Mouse (Mus musculus): ENCODE measurements around the gene Rgp1.
A peak's percentile ranks its signal among the peaks of the same experiment; 100 is the strongest.
"Not testable (repeated sequence)": the region's sequence is repeated elsewhere in the genome, so short reads cannot be mapped to it uniquely, and the experiment has no call there.

Rgp1 gene

DNA sequence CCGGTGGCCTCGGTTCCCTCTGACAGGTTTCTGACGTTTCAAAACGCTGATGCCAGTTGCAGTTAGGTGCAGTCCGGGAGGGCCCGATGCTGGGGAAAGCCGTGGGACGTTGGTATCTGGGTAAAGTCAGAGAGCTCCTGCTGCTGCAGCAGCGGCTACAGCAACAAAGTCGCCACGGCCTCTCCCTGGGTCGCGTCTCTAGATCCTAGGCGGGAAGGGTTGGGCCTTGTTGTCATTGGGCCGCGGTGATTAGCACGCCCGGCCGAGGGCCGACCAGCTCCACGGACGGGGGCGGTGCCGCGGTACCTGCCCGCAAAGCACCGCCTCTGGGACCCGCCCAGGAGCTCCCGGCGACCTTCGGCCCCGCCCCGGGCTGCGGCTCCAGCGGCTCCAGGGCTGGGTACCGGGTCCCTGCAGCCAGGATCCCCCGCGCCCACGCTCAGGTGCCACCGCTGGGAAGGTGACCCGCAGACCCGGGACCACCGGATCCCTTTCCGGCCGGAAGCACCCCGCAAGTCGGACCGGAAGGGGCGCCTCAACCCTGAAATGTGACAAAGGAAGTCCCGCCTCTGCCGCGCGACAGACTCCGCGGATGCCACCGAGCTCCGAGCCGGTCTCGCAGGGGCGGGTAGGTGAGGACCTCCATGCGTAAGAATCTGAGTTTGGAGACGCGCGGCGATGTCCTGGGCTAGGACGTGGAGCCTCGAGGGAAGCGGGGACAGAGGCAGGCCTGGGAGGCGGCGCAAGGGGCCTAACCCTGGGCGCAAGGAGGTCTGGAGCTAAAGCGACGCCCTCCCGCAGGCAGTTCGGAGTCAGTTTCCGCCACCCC, at the start of gene Rgp1, which contains the start of gene Gba2:
Gene Rgp1 (plus strand): TSS at position 340 of the 829 bp plus-strand sequence.
Gene Gba2 (minus strand): TSS at position 498 of the 829 bp plus-strand sequence.
- DNase-seq (ENCODE audit: low spot score) = peak; percentile 77

DNA sequence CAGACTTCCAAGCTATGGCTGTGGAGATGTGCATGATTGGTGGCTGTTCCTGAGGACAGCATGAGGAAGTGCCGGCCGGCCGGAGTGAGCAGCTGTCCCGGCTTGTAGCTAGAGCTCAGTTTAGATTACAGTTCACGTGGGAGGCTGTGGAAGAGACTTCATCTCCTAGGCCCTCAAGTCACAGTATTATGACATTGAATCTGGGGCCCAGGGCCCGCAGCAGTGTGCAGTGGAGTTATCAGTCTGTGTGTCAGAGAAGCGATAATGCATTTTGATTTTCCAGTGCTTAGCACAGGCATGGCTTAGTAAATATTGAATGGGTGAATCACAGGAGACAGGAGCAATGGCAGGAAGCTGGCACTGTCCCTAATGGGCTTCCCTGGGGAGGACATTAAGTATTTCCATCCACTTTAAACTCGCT, 48.4 kb upstream of the Rgp1 start:
- DNase-seq (ENCODE audit: low spot score) = no peak

DNA sequence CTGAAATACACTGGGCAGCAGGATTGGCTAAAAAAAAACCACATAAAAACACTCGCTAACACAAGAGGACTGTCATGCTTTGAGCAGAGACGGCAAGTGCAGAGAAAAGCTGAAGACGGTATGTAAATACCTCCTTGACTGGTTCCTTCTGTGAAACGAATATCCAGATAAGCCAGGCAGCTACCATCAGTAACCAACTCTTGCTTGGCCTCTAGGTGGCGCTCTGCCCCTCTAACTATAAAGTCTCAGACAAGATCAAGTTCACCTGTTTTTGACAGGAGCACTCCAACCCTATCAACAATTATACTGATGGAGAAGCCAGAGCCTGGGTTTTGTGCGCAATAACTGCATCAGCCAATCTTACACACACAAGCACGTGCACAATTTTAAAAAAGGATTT, 47.9 kb upstream of the Rgp1 start:
- peak; percentile 69 for DNase-seq (ENCODE audit: low spot score)

DNA sequence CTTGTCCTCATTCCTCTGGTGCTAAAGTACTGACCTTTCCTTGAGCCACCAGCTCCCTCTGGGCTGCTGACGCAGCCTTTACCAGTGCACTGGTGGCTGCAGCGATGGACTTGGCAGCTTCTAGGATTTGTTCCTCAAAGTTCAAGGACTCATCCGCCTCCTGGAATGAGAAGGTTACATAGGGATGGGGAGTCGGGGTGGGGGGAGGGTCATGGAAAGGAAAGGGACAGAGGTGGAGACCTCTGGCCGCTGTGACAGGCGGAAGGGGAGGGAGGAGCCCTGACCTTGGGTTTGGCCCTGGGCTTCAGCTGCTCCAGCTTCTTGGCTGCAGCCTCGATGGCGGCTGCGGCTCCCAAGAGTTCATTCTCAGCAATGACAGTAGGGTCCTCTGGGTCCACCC, 45.2 kb upstream of the Rgp1 start:
- DNase-seq (ENCODE audit: low spot score) = no peak

DNA sequence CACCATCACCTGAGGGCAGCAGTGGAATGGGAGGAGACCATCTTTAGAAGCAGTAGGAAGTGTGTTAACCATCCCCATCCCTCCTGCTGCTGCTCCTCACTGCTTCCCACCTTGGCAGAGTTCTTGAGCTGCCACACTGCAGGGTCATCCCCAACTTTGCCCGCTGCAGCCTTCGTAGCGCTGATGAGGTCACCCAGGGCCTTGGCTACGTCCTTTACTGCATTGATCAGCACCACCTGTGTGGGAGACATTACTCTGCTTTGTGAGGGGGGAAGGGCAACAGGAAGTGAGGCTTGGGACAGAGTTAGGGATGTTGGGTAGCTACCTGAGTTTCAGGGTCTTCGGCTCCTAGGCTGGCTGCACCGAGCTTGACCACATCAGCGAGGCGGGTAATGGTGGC, 42.9 kb upstream of the Rgp1 start:
- no peak for DNase-seq (ENCODE audit: low spot score)

DNA sequence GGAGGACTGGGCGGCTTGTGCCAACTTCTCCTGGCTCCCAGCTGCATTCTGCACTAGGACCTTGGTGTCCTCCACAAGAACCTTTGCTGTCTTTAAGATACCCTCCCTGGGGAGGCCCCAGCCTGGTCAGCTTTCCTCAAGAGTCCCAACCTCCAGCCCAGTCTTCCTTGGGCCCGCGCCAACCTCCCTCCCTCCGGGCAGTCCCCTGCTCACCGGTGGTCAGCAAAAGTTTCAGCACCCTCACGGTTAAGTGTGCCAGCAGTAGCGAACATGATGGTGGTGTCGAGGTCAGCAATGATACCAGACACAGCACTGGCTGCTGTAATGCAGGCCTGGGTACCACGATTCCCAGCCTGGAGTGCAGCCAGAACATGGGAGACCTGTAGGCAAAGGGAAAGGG, 42.5 kb upstream of the Rgp1 start:
- no peak for DNase-seq (ENCODE audit: low spot score)

DNA sequence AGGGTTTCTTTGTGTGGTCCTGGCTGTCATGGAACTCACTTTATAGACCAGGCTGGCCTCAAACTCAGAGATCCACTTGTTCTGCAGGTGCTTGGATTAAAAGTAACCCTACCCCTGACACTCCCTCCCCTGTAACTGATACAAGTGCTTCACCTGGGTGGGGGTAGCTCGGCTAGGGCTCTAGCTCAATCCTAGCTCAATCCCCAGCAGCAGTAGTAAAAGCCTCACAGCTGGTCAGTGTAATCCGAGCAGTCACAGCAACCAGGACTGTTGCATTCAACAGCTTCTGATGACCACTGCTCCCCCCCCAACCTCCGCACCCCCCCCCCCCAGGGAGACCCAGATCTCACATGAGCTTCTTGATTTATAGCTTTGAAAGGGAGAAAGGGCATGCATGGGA, 36.5 kb upstream of the Rgp1 start:
- DNase-seq (ENCODE audit: low spot score) = no peak

DNA sequence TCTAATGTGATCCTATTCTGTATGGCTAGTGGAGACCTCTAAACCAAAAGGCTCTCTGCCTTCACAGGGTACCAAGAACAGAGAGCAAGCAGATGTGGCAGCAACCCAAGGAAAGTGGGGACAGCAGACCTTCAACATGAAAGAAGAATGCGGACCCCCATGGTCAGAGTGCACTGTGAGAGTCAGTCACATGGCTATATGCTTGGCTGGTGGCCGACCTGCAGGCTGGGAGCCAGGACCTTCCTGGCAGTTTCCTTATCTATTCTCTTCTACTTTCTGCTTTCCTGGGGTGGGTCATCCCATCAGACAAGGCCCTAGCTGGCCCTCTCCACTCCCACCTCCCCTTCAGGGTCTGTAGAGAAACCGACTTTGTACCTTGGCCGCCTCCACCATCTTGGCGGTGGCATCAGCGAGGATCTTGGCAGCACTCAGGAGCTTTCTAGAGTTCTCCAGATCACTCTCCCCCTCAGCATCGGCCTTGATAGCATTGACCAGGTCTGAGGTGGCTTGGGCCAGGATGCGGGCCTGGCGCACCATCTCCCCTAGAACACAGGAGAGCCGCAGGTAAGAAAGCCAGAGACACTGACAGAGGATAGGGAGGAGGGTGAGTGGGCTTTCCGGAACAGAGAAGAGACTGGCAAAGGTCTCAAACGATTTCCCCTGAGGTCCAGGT, 32.0 kb upstream of the Rgp1 start:
- no peak for DNase-seq (ENCODE audit: low spot score)

DNA sequence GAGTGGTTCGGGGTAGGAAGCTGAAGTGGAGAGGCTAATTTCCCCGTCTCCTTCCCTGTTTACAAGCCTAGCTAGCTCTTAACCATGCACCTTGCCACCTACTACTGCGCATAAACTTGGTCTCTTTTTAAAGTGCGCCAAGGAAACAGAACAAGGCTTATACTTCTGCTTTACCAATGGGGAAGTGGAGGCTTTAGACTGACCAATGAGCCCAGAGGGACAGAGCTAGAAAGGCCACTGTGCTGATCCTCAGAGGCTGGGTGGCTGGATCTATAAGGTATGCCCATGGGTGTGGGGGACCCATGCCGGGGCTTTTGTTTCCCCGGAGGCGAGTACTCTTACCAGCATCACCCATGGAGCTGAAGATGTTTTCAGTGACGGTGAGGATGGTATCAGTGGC, 31.4 kb upstream of the Rgp1 start:
- DNase-seq (ENCODE audit: low spot score) = no peak

DNA sequence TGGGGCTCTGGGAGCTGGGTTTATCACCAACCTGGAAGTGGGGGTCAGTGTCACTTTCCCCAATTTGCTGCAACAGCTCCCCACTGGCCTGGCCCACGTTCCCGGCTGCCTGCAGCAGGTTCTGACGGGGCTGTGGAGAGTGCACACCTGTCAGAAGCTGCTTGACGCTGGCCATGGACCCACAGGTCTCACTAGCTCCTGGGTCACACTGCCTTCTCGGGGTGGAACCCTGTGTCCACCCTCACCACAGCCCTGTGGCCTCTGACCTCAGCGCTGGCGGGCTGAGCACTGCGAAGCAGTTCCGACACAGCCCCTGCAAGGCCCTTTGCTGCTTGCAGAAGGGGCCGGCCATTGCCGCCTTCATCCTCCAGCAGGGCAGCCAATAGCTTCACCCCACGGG, 29.5 kb upstream of the Rgp1 start:
- DNase-seq (ENCODE audit: low spot score) = no peak

DNA sequence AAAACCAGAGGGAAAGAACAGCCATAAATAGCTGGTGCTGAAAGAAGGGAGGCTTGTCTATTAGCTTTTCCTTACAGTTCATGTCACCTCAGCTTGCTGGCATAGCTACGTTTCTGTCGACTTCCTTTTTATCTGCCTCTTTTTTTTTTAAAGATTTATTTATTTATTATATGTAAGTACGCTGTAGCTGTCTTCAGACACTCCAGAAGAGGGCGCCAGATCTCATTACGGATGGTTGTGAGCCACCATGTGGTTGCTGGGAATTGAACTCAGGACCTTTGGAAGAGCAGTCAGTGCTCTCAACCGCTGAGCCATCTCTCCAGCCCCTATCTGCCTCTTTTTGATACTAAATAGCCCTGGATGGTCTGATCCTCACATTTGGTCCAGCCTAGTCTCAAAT, 26.7 kb upstream of the Rgp1 start:
- not testable (repeated sequence) for DNase-seq (ENCODE audit: low spot score)

DNA sequence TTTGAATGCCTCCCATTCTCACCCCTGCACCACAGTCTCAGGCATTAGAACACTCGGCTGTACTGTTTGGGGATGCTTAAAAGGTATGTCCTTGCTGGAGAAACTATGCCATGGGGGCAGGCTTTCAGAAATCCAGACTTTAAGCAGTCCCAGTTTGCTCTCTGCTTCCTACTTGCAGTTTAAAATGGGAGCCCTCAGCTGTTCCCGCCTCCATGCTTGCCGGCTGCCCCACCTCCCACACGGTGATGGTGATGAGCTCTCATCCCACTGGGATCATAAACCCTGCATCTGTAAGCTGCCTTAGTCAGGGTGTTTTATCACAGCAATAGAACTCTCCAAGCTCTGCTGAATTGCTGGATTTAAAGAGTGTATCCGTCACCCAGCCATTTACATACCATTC, 26.1 kb upstream of the Rgp1 start:
- no peak for DNase-seq (ENCODE audit: low spot score)

DNA sequence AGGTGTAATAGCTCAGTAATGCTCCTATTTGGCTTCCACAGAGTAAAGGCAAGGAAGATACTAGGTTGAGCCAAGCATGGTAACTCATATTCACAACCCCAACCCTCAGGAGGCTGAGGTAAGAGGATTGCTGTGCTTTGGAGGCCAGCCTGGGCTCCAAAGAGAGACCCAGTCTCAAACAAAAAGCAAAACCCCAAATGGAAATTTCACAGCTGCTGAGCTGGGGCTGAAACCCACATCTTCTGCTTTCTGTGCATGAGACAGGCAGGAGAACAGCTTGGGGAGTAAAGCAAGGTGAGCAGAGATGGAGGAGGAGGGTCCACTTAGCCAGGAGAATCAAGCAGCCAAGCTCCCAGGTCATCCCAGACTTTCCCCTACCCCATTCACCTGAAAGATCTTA, 24.6 kb upstream of the Rgp1 start:
- DNase-seq (ENCODE audit: low spot score) = no peak

DNA sequence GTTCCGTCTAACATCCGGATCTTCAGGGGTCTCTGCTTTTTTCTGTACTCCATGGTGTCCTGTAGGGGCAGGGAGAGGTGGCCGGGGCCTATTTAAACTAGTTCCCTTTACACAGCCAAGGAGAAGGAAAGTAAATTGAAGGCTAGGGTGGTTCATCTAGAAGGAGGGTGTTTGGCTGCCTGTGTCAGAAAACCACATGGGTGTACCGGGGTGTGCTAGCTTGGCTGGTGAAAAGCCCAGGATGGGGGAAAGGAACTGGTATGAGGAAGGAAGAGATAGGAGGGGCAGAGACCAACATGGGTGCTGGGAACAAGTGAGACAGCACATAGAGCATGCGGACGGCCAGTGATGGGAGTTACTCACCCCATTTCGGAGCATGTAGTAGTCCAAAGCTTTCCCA, 22.6 kb upstream of the Rgp1 start:
- no peak for DNase-seq (ENCODE audit: low spot score)

DNA sequence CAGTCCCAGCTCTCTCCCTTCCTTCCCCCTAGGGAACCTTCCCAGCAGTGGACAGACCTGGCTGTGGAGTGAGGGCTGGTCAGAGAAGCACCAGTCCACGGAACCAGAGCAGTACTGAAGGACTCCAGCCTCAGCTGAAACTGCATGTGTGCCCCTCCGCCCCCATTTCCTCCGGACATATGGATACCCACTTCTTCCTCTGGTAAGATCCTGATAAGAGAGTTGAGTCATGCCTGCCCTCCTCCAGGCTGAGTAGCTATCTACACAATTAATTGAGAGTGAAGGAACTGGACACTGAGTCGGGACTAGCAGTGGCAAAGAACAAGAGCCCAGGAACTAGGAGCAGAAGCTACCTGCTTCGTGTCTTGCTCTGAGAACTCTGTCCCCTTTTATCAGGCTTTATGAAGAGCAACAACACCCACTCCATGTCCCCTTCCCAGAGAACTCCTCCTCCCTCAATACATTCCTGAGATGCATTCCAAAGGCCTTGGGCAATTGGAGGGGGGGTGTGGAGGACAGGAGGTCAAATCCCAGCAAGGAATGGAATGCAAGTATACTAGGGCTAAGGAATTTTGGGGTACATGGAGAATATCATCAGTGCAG, 20.4 kb upstream of the Rgp1 start:
- no peak for DNase-seq (ENCODE audit: low spot score)

DNA sequence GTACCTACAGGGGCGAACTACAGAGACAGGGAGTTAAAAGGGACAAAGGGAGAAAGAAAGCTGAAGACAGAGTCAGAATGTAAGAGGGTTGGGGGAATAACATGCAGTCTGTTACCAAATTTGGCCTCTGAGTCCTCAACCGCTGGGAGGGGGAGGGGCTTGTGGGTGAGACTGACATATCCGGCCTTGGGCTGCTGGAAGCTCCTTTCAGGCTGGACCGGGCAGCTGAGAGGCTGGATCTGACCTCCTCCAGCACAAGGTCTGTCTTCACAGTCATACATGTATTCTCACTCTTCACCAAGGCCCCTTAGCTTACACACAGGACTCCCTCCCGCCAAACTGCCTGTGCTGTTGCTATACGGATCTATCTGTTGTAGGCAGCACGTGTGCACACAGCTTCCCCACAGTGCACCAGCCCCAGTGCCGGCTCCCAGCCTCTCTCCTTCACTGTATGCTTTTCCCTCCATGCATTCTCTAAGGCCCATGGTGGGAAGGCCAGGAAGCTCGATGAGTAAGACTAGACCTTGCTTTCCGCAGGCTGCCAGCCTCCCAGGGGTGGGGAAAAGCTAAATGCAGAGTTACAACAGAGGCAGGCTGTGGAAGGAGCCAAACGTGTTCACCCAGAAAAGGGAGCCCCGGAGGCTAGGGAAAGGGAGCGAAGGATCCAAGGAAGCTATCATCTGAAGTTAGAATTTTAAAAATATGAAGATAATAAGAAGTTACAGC, 19.7 kb upstream of the Rgp1 start:
- peak; percentile 72 for DNase-seq (ENCODE audit: low spot score)

DNA sequence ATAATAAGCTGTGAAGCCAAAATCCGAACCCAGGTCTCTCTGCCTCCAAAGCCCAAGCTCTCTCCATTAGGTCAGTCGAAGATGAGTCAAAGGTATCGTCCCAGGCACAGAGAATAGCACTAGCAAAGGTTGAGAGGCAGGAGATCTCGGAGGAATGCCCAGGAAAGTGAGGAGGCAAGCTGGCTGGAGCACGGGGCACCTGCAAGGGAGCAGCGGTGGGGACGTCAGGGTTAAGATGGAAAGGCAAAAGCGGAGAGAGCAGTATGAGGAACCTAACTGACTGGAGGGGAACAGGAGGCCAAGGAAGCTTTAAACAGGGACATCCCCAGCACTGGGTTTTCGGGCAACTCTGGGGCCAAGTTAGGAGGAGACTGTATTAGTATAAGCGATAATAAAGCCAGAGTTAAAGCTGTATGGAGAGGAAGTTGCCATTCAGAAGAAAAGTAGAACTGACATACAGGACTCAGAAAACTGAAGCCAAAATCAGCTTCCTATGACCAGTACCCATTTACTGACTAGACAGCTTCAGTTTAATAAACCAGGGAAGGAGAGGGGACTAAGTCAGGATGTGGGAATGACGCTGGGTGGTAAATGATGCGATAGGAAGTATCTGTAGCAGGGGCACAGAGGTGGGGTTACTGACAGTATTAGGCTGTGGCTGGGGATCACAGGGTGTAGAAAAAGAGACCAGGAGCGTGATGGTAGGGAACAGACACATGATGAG, 18.8 kb upstream of the Rgp1 start:
- no peak for DNase-seq (ENCODE audit: low spot score)

DNA sequence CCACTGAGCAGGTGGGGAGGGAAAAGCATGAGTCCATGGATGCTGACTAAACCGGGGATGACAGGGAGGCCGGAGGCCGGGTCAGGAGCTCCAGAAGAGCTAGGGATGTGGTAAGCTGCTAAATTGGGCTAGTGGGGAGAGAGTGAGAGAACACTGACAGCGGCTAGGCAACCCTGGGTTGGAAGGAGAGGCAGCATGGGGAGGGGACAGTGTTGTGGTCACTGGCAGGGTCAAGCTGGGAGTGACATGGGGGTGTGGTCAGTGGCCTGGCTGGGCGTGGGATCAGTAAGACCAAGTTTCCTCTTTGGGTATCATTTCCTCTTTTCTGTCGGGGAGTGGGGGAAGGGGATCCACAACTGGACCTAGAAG, 18.3 kb upstream of the Rgp1 start:
- peak; percentile 35 for DNase-seq (ENCODE audit: low spot score)

DNA sequence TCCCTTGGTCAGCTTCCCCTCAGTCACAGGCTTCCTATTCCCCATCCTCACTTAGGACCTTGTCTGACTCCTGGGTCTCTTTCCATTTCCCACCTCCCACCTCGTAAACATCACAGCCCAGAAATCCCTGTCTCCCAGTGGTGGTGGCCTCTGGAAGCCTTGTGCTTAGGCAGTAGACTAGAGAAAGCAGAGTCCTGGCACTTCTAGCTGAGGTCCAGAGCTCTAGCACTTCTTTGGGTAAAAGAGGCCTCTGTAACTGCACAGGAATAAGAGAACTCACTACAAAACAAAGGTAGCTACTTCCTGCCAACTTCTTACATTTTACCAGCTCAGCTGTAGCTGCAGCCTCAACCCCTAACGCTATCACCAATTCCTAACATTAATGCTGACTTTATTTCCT, 17.5 kb upstream of the Rgp1 start:
- peak; percentile 21 for DNase-seq (ENCODE audit: low spot score)

DNA sequence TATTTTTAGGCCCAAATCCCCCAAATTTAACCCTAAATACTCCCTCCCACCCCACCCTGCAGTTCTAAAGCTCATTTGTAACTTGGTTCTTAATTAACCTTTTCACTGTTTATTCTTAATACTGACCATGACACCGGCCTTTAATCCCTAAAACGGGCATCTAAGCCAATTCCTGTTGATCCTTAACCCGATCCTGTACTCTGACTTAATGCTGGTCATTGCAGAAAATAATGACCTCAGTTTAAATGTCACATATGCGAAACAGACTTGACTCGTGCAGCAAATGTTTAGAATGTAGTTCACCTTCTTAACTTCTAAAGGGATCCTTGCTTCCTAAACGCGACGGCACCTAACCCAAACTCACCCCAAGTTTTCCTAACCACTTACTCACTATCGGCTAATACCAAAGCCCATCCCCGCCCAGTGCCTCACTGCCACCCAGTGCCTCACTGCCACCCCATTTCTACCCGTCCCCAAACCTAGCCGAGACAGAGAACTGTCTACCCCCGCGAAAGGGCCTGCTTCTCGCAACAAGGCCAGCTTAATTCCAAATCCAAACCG, 17.0 kb upstream of the Rgp1 start:
- no peak for DNase-seq (ENCODE audit: low spot score)

DNA sequence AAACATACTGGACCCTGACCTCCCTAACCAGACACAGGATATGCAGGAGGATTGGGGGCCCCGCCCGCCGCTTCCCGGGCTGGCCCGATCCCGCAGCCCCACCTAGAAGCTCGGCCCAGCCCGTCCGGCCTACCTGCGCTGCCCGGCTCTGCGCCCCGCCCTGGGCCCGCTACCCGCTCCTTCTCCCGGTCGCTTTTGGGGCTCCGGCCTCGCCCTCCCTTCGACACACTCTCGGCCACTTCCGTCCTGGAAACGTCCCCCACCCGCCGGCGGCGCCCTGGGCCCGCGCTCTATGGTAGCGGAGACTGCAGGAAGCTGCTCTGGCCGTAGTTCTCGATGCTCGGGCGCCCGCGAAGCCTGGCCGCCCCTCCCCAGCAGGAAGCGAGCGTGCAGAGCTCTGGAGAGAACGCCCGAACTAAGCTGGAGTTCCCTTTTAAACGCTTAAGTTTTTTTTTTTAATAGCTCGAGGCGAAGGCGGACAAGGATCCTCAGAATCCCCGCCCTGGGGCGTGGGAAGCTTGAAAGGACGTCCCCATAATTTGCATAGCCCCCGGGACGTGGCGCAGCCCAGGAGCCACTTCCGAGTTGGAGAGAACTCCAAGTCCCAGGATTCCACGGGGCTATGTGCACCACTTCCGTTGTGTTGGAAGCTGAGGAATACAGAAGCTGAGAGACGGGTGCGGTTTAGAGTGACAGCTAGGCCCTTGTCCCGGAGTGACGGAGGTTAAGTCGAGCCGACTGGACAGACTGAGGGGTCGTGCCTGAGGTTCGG, 16.3 kb upstream of the Rgp1 start, which contains the start of the genes Creb3 and Tln1:
Gene Creb3 (plus strand): TSS at position 336 of the 772 bp plus-strand sequence.
Gene Tln1 (minus strand): TSS at position 695 of the 772 bp plus-strand sequence.
- DNase-seq (ENCODE audit: low spot score) = peak; percentile 98

Measured in adipocyte (in vitro differentiated cells).